Mouse (Mus musculus): ENCODE data around the gene Gimap9.

Gene Gimap9

DNA sequence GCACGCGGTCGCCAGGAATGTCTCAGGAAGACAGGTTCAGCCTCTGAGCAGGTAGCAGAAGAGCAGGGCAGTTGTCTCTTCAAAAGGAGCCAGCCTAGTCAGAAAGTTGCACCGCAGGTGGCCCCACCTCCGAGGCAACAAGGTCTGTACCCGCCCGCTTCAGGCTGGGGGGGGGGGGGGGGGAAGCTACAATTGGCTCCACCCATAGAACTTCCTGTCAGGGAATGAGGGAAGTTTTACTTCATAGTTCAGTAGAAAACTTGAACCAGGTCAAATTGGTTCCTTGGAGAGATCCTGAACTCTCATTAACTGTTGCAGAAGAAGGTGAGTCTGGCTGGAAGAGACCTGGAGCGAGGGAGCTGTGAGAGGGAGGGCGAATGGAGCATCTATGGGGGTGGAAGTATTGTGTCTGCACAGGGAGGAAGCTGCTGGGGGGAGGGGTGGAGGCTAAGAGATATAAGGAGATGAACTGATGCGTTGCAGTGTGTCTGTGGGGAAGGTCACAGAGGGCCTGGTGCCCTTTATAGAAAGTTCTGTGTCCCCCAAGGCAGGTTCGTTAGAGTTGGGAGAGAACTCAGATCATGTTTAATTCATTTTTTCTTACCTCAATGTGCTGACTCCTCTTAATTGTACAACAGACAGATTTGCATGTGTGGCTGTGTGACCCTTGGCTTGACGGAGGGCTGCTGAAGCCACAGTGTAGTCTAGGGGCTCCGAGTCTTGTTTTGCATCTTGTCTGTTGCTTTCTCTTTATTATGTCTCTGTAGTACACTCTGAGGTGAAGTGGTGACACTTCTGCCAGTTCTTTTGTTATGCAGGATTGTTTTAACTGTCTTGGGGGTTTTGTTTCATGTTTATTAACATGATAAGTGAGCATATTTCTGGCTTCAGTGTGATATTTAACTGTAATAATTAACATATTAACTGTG lies at the start of gene Gimap9:
TSS of gene Gimap9 (plus strand) at position 199 of the 929 bp plus-strand sequence.
- no peak for DNase-seq (ENCODE audit: low spot score in 2 of 2)

DNA sequence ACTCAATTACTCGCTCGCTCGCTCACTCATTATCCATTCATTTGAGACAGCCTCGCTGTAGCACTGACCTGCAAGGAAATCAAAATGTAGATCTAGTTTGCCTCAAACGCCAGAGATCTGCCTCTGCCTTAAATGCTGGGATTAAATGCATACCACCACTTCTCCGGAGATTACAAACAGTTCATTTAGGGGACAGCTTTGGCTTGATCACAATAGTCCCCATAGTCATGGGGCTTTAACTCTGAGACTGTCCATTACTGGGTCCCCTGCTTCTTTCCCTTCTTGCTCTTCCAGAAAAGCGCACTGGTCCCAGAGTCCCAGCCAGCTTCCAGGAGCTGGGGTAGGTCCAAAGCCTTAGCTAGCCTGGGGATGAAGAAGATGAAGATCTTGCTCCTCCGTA lies 49.5 kb upstream of the Gimap9 start, which contains the start of gene AI854703:
TSS of gene AI854703 (plus strand) at position 301 of the 400 bp plus-strand sequence.
- DNase-seq (ENCODE audit: low spot score in 2 of 2): no peak

DNA sequence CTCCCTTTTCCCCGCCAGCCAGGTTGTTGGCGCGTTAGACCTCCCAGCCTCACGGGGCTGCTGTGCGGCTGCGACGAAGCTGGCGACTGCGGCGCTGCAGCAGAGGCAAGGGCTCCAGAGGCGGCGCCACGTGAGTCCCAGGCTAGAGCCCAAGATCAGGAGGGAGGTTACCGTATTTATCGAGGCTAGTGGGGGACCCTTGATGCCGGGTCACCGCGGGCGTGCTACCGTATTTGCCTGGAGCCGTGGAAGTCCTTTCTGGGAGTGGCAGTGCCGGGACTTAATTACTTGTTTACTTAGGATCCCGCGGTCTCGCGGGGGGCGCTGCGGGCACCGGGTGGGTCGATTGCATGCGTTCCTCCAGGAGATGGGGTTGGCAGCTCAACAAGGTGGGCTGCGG lies 48.9 kb upstream of the Gimap9 start:
- DNase-seq (ENCODE audit: low spot score in 2 of 2): no peak

DNA sequence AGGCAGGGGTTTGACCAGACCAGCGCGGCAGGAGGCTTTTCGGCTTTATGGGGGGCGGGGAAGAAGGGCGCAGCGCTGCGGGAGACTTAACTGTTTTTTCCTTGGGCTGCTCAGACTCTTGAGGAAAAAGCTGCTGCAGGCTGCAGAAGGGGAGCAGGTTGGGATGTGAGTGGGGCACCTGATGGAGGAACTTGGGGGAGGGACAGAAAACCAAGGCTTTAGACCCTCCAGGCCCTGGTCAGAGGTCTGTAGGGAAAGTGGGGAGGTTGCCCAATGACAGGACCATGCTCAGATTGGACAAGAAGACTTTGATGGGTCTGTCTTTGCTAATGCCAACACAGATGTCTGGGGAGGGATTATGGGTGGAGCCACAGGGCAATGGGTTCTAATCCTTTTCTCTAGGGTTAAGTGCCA lies 48.4 kb upstream of the Gimap9 start:
- DNase-seq (ENCODE audit: low spot score in 2 of 2): no peak

DNA sequence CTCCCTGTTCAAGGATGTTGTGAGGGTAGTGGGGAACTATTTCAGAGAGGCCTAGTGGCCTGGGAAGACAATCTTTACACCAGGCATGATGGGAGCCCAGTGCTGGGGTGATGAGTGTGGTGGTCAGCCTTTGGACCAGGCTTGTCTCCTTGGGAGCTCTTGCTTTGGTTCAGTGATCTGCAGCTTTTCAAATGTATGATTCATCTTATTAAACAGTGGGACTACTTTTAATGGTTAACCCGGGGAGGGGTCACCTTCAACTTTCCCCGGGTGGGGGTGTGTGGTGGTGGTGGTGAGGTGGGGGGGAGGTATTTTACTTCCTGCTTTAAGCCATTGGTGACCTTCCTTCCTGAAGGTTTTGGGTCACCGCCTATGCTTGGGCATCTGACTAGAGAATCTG lies 47.6 kb upstream of the Gimap9 start:
- no peak for DNase-seq (ENCODE audit: low spot score in 2 of 2)

DNA sequence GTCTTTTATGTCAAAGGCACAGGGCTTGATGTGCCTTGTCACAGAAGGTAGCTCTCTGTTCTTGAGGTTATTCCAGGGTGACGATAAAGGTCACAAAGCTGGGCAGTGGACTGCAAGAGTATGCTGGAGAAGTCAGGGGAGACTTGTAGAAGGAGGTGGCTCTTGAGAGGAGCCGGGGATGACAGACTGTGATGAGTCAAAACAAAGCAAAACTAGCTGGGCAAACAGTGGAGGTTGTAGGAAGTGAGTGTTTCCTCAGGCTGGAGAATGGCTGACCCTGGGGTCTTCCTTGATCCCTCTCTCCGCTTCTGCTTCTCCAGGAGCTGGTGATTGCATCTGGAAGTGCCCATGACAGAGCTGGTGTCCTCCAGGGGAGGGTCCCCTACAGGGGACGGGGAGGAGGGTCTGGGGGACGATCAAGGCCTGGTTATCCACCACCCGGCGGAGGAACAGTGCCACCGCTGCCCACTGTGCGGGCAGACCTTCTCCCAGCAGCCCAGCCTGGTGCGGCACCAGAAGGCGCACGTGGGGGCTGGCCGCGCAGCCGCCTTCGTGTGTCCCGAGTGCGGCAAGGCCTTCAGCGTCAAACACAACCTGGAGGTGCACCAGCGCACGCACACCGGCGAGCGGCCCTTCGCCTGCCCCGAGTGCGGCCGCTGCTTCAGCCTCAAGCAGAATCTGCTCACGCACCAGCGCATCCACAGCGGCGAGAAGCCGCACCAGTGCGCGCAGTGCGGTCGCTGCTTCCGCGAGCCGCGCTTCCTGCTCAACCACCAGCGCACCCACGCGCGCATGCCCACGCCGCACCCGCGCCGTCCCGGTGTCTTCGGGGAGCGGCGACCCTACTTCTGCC lies 46.9 kb upstream of the Gimap9 start:
- DNase-seq (ENCODE audit: low spot score in 2 of 2): no peak

DNA sequence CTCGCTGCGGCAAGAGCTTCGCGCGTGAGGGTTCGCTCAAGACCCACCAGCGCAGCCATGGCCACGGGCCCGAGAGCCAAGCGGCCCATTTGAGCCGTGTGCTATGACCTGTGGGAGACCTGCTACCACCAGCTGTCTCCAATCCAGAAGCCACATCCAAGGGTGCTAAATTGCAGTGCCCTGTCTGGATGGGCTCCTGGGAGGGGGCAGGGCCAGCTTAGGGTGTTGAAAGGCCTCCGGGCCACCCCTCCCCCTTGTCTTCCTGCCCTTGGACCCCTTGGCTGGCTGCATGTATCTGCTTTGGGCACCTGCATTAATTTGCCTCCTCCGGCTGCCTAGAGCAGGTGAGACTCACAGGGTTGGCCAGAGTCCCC lies 46.3 kb upstream of the Gimap9 start:
- DNase-seq (ENCODE audit: low spot score in 2 of 2): no peak

DNA sequence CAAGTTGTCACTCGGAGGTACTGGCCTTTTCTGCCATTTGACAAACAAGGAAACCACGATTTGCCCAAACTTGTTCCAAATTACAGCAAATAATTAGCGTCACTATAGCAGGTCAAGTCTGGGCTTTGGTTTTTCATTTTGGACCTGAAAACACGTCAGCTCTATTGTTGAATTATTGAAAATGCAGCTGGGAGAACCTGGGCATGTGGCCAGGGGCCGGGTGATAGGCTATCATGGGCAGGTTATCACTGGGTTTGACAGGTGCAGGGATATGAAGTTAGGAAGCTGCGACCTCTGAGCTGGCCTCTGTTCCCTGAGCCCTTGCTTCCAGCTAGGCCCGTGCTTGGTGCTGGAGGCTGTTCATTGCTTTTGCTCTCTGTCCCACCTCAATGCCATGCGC lies 45.1 kb upstream of the Gimap9 start:
- no peak for DNase-seq (ENCODE audit: low spot score in 2 of 2)

DNA sequence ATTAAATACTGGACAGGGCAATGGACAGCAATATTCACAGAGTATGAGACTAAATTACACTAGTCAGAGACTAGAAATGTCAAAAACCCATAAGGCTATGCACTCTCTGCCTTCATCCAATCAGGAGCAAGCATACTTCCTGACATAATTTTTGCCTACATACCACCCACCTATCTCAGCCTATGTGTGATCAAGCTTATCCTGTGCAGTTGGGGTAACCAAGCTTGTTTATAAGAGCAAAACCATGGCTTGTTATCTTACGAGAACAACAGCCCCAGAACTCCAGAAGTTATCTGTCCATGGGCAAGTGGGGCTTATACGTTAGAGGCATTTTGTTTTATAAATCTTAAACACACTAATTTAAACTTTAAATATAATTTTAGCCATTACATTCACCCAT lies 40.8 kb upstream of the Gimap9 start:
- DNase-seq (ENCODE audit: low spot score in 2 of 2): no peak

DNA sequence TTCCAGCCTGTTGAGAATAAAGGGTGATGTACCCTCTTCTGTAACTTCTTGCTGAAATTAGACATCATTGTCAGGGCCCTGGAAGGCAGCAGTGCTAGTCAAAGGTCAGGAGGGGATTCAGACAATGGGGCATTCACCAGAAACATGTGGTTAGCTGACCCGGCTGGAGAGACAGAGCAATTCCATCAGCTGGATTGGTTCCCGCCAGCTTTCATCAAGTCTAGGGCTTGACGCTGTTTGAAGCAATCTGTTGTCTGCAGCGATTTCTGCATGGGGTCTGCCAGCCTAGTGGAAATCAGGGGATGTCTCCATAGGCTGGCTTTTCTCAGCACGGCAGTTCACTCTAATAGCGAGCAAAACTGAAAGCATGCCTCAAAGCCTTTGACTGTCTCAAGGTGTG lies 39.4 kb upstream of the Gimap9 start:
- DNase-seq (ENCODE audit: low spot score in 2 of 2): peak in 1 of 2 experiments; percentile 44

DNA sequence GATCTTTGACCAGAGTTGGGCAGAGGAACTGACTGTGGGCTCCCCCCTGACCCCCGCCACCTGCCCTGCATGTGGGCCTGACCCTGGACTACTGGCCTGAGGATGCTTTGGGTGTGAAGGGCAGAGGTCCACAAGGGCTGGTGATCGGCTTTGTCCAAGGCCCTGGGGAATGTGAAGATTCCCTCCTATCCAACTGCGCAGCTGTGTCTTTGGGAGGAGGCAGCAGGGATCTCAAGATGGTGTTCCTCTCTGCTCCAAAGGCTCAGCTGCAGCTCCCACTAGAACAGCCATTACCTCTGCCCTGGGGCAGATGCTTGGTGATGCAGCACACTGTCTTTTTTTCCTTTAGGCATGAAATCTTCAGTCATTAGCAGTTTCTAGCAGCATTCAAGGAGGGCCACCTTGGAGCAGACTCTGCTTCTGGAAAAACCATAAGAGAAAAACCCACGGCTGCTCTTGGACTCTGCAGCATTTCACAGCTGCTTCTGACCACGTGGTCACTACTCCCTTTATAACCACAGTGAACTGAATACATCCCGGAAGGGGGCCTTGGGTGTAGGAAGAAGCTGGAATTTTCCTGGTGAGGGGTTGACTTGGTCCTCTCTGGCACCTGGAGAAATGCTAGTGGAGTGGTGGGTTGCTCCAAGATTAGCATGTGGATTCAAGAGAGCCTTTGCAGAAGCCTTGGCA lies 38.0 kb upstream of the Gimap9 start:
- no peak for DNase-seq (ENCODE audit: low spot score in 2 of 2)

DNA sequence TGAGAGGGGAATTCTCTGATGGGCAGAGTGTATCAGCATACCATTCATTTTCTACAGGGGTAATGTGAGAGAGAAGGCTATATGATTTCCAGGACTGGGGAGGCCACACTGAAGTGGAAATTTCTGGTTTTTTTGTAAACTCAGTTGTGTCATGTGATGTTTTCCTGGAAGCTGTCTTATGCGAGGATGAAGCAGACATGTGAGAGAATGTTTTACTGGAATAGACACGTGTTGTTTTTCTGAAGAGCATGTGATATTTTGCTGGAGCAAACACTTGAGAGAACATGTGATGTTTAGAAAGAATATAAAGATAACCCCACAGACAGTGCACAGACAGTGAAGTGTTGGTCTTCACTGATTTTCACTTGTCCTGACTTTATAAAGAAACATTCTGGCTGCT lies 37.4 kb upstream of the Gimap9 start:
- DNase-seq (ENCODE audit: low spot score in 2 of 2): no peak

DNA sequence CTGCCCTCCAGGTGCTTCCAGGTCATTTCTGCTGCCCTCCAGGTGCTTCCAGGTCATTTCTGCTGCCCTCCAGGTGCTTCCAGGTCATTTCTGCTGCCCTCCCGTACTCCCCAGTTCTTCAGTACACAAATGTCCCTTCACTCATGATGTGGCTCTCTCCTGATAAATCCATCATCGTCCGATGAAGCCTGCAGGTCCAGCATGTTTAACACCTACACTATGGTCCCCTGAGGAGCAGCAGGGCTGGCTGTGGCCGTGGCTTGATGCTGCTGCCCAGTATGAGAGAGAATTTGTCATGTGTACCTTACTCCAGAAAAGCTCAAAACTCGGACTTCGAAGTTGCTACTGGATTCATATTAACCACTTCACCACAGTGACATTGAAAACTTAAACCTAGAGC lies 34.5 kb upstream of the Gimap9 start:
- peak in 1 of 2 experiments; percentile 50 for DNase-seq (ENCODE audit: low spot score in 2 of 2)

DNA sequence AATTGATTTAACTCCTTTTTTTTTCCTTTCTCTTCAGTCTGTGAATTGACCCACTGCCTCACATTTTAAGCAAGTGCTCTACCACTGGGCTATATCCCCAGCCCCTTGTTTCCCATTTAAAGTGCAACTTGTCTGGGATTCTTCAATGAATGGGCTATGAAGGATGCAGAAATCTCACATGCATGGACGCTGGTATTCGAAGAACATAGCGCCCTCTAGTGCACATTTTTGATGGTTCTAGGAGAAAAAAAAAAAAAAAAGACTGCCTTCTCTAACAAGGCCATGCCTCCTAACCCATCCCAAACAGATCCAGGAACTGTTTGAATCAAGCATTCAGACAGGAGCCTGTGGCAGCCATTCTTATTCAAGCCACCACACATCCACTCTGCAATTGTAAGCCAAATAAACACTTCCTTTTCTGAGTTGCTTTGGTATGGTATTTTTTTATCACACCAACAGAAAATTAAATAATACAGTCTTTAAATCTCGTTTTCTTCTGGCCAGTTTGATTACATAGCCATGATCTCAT lies 33.1 kb upstream of the Gimap9 start:
- DNase-seq (ENCODE audit: low spot score in 2 of 2): peak in 1 of 2 experiments; percentile 39

DNA sequence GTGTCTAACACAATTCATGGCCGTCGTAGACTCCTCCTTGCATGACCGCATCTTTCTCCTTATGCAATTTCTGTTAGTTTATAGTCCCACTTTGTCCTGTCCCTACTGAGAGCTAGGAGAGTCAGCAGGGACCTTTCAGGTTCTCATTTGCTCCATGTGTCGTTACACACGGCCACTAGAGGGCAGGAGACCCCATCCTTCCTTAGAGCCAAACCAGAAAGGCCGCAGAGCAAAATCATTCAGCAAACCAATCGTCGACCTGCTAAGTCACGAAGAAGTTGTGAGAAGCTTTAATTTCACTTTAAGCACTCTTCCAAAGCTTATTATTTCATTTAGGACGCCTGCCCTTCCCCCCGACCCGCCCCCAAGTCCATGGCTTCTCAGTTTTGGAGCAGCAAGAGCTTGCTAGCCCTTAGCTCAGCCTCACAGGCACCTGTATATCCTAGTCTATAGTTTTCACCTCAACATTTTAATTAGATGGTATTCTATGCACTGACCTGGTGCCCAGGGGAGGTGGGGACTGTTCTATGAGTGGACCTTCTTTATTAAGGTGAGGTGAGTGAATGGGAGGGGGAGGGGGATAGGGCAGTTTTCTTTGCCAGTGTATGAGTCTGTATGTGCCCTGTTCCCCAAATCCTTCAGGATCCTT lies 30.1 kb upstream of the Gimap9 start:
- DNase-seq (ENCODE audit: low spot score in 2 of 2): peak in 1 of 2 experiments; percentile 40

DNA sequence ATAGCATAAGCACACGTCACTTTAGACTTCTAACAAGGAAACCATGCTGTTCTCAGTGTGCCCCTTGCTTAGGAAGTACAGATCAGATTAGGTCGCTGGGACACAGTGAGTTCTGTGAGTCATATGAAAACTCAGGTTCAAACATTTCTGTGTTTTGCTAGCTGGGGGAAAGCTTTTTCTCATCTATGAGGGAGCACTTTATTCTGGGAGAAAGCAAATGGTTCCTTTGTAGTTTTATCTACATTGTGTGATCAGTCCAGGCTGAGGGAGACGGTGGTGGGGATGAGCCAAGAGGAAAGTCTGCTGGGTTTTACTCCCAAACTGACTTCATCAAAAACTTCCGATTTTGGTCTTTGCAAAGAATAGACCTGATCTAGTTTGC lies 29.6 kb upstream of the Gimap9 start:
- no peak for DNase-seq (ENCODE audit: low spot score in 2 of 2)

DNA sequence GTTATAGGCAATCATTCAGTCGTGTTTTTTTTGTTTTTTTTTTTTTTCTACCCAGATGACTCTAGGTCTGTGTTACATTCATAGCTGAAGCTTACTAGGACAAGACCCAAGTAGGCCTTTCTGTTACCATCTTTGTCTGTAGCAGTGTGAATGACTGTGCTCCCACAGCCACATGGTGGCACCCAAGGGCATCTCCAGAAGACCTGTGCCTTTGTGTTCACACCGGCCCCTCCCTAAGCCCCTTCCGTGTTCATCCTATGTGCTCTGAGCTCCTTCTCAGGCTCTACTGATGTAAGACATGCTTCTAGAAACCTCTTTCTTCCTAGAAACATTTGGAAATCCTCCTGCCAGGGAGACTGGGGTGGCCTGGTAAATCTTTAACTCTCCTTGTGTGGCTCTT lies 28.9 kb upstream of the Gimap9 start, which contains the start of gene Gimap8:
TSS of gene Gimap8 (plus strand) at position 240 of the 400 bp plus-strand sequence.
- DNase-seq (ENCODE audit: low spot score in 2 of 2): no peak

DNA sequence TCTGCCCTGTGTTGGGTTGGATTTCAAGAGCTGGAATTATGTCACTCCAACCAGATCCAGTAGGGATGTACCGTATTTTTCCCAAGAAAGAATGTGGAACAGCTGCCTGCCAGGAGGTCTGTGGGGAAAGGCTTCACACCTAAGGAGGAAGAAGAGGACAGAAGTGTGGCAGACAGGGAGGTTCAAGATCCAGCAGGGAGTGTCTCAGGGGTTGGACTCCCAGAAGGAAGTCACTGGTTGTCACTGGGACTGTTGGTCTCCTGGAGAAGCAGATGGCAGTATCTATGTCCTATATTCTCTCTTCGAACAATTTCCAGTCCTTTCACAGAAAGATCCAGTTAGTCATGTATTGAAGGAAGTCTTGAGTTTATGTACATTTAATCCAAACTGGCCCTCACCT lies 28.3 kb upstream of the Gimap9 start:
- no peak for DNase-seq (ENCODE audit: low spot score in 2 of 2)

DNA sequence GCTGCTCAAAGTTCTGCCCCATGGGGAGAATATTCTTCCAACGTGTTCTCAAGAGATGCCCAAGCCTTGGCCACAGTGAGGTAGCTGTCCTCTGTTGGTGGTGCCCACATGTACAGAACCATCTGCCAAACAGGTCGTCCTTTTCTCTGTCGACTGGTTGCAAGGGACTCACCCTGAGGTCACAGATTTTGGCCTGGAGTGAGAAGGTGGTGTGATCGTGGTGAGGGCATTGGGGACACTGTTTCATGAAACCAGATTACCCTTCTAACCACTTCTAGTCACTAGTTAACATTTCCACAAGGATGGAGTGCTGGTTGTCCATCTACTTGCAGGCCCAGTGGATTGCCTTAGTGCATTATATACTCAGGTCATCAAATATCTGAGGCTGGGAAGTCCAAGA lies 27.1 kb upstream of the Gimap9 start:
- no peak for DNase-seq (ENCODE audit: low spot score in 2 of 2)

DNA sequence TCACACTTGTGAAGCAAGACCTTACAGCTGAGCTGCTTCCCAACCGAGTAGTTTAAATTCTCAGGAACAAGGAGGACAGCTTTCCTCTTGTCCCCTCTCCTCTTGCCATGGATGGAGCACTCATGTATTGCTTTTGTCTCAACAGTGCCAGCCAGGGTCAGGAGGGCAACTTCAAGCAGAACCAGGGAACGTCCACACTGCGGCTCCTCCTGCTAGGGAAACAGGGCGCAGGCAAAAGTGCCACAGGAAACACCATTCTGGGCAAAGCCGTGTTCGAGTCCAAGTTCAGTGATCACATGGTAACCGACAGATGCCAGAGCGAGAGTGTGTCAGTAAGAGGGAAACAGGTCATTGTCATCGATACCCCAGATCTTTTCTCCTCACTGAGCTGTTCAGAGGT lies 25.9 kb upstream of the Gimap9 start:
- DNase-seq (ENCODE audit: low spot score in 2 of 2): no peak

DNA sequence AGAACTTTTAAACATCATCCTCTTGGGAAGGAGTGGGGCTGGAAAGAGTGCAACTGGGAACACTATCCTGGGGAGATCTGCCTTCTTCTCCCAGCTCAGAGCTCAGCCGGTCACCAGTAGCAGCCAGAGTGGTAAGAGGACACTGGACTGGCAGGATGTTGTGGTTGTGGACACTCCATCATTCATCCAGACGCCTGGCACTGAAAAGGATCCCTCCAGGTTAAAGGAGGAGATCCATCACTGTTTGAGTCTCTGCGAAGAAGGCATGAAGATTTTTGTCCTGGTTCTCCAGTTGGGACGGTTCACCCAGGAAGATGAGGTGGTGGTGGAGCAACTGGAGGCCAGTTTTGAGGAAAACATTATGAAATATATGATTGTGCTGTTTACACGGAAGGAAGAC lies 17.2 kb upstream of the Gimap9 start:
- no peak for DNase-seq (ENCODE audit: low spot score in 2 of 2)
